Mouse (Mus musculus): Measurements from ENCODE around the gene Bcl3. TPM values are rescaled to one million over a fixed set of nuclear protein-coding genes. Genes with fewer than 3 reads are reported as not detected.

Gene Bcl3
- polyA plus RNA-seq (2012; fragmentation: generic; extraction: Trizol) = 10 to 100 TPM in 1 of 2 experiments, 1 to 10 TPM in 1; 3.7 to 20.3 TPM

GRCm38 (mm10) chr7:19822604-19823058 is at the start of gene Bcl3:
Gene Bcl3, minus strand, starts transcription at chr7:19822770.

GRCm38 (mm10) chr7:19861199-19861598 is 38.6 kb upstream of the Bcl3 start, which contains the start of gene Ceacam16:
Gene Ceacam16, minus strand, starts transcription at chr7:19861299.

GRCm38 (mm10) chr7:19851858-19852570 is 29.4 kb upstream of the Bcl3 start, which contains the start of gene Gm19345:
Gene Gm19345, plus strand, starts transcription at chr7:19852003.

GRCm38 (mm10) chr7:19796697-19797588 is 25.6 kb downstream of the Bcl3 start, which contains the start of gene Cblc:
Gene Cblc, minus strand, starts transcription at chr7:19796809.

GRCm38 (mm10) chr7:19770984-19771391 is 51.6 kb downstream of the Bcl3 start, which contains the start of gene Bcam:
Gene Bcam, minus strand, starts transcription at chr7:19771016.

Other genes starting within 250 kb of the Bcl3 start
- under 1 TPM in 1 of 2 experiments, not detected in 1; 0.07 TPM for gene Zfp296, start 245.5 kb downstream of the Bcl3 start, polyA plus RNA-seq (2012; fragmentation: generic; extraction: Trizol)
- 100 to 1,000 TPM; 127 to 141 TPM for gene Gemin7, start 245.2 kb downstream of the Bcl3 start, polyA plus RNA-seq (2012; fragmentation: generic; extraction: Trizol)
- gene Clasrp, start 218.3 kb downstream of the Bcl3 start, polyA plus RNA-seq (2012; fragmentation: generic; extraction: Trizol) = 10 to 100 TPM; 11.9 to 28.1 TPM
- 10 to 100 TPM; 11.9 to 33.1 TPM for gene Relb, start 193.3 kb downstream of the Bcl3 start, polyA plus RNA-seq (2012; fragmentation: generic; extraction: Trizol)
- gene Clptm1, start 157.7 kb downstream of the Bcl3 start, polyA plus RNA-seq (2012; fragmentation: generic; extraction: Trizol) = 10 to 100 TPM; 82.8 to 99.6 TPM
- under 1 TPM in 1 of 2 experiments, not detected in 1; 0.94 TPM for gene Apoc2, start 144.8 kb downstream of the Bcl3 start, polyA plus RNA-seq (2012; fragmentation: generic; extraction: Trizol)
- gene Gm44805, start 141.3 kb downstream of the Bcl3 start, polyA plus RNA-seq (2012; fragmentation: generic; extraction: Trizol) = not detected
- 1 to 10 TPM in 1 of 2 experiments, not detected in 1; 4.6 TPM for gene Apoc4, start 141.3 kb downstream of the Bcl3 start, polyA plus RNA-seq (2012; fragmentation: generic; extraction: Trizol)
- gene Apoc1, start 130.1 kb downstream of the Bcl3 start, polyA plus RNA-seq (2012; fragmentation: generic; extraction: Trizol) = 10 to 100 TPM in 1 of 2 experiments, not detected in 1; 23.3 TPM
- 10 to 100 TPM in 1 of 2 experiments, under 1 TPM in 1; 0.54 to 25.5 TPM for gene Apoe, start 123.6 kb downstream of the Bcl3 start, polyA plus RNA-seq (2012; fragmentation: generic; extraction: Trizol)
- 100 to 1,000 TPM in 1 of 2 experiments, 10 to 100 TPM in 1; 73.6 to 172 TPM for gene Tomm40, start 107.3 kb downstream of the Bcl3 start, polyA plus RNA-seq (2012; fragmentation: generic; extraction: Trizol)
- 10 to 100 TPM; 10.7 to 22.9 TPM for gene Nectin2, start 72.3 kb downstream of the Bcl3 start, polyA plus RNA-seq (2012; fragmentation: generic; extraction: Trizol)
- under 1 TPM; 0.04 to 0.12 TPM for gene Bcam, start 51.8 kb downstream of the Bcl3 start, polyA plus RNA-seq (2012; fragmentation: generic; extraction: Trizol)
- gene Cblc, start 26.0 kb downstream of the Bcl3 start, polyA plus RNA-seq (2012; fragmentation: generic; extraction: Trizol) = under 1 TPM in 1 of 2 experiments, not detected in 1; 0.06 TPM
- under 1 TPM in 1 of 2 experiments, not detected in 1; 0.12 TPM for gene Gm19345, start 29.2 kb upstream of the Bcl3 start, polyA plus RNA-seq (2012; fragmentation: generic; extraction: Trizol)
- gene Ceacam16, start 38.5 kb upstream of the Bcl3 start, polyA plus RNA-seq (2012; fragmentation: generic; extraction: Trizol) = under 1 TPM in 1 of 2 experiments, not detected in 1; 0.04 TPM
- not detected for gene Ceacam19, start 65.2 kb upstream of the Bcl3 start, polyA plus RNA-seq (2012; fragmentation: generic; extraction: Trizol)
- gene Pvr, start 98.4 kb upstream of the Bcl3 start, polyA plus RNA-seq (2012; fragmentation: generic; extraction: Trizol) = 1 to 10 TPM; 5.5 to 6.8 TPM
- under 1 TPM; 0.28 to 0.59 TPM for gene Igsf23, start 128.0 kb upstream of the Bcl3 start, polyA plus RNA-seq (2012; fragmentation: generic; extraction: Trizol)
- gene Ceacam20, start 142.6 kb upstream of the Bcl3 start, polyA plus RNA-seq (2012; fragmentation: generic; extraction: Trizol) = under 1 TPM in 1 of 2 experiments, not detected in 1; 0.01 TPM
- gene Nlrp9b, start 168.7 kb upstream of the Bcl3 start, polyA plus RNA-seq (2012; fragmentation: generic; extraction: Trizol) = not detected

All from C3H10T1/2 (cell line).